Mouse (Mus musculus) neural tube, embryonic 15.5 days (tissue): ENCODE measurements around the gene Ces2f. TPM values are rescaled to one million over a fixed set of nuclear protein-coding genes. Genes with fewer than 3 reads are reported as not detected.

Source experiments
- ATAC-seq: fragments of 200-750 bp; cut with Nextera tagmentation; 2 replicates; pipeline ENCODE4 v1.8.0; 2017; ENCODE audit warnings: mild to moderate bottlenecking, moderate TSS enrichment, moderate library complexity; ENCODE audit not compliant: low FRiP score
- H3K27ac ChIP-seq: fragments of 300-500 bp; sonication (generic); replicated peaks from 2 replicates; pipeline ENCODE4 v1.5.1; 2015; ENCODE audit warnings: mild to moderate bottlenecking, inconsistent platforms
- H3K27me3 ChIP-seq: fragments of 300-500 bp; sonication (generic); replicated peaks from 2 replicates; pipeline ENCODE4 v1.6.1; 2015; ENCODE audit warnings: inconsistent platforms
- H3K36me3 ChIP-seq: fragments of 300-500 bp; sonication (generic); 2 replicates; pipeline ENCODE4 v1.6.1; 2015; ENCODE audit warnings: inconsistent platforms
- H3K4me1 ChIP-seq: fragments of 300-500 bp; sonication (generic); 2 replicates; pipeline ENCODE4 v1.6.1; 2015; ENCODE audit warnings: inconsistent platforms
- H3K4me2 ChIP-seq: fragments of 300-500 bp; sonication (generic); 2 replicates; pipeline ENCODE4 v1.6.1; 2015; ENCODE audit warnings: inconsistent platforms, mild to moderate bottlenecking, moderate library complexity
- H3K4me3 ChIP-seq: fragments of 300-500 bp; sonication (generic); replicated peaks from 2 replicates; pipeline ENCODE4 v1.5.1; 2015; ENCODE audit warnings: mild to moderate bottlenecking, inconsistent platforms
- H3K9ac ChIP-seq: fragments of 300-500 bp; sonication (generic); replicated peaks from 2 replicates; pipeline ENCODE4 v1.6.1; 2015; ENCODE audit warnings: mild to moderate bottlenecking, inconsistent platforms
- H3K9me3 ChIP-seq: fragments of 300-500 bp; sonication (generic); replicated peaks from 2 replicates; pipeline ENCODE4 v1.6.1; 2016; ENCODE audit warnings: inconsistent platforms
- WGBS: fragments of 180-500 bp; shearing (Covaris S2); methylation state at CpG from one replicate; pipeline ENCODE4 v1.1.7; 2015; ENCODE audit warnings: mixed read lengths; 5-methylcytosine and 5-hydroxymethylcytosine counted together
- polyA plus RNA-seq: library from polyadenylated mRNA; unstranded; fragments of >200 nt; fragmentation: Nextera tagmentation; extraction: Ambion mirVana; gene quantifications from 2 replicates; pipeline ENCODE4 v1.2.1, GENCODE M21; 2015

The Ces2f gene
- polyA plus RNA-seq, 1 experiment from 2014 or later = not detected

- WGBS = 95% methylated on average over 5 of the region's 5 CpGs
- Histone ChIP-seq H3K36me3 (no peaks in the 10 kb centered on the region), H3K9me3 (no peaks in the 10 kb centered on the region), H3K27ac (no peak overlapping the region), H3K4me2 (no peak overlapping the region), H3K27me3 (no peaks in the 10 kb centered on the region), H3K4me1 (no peaks in the 10 kb centered on the region), H3K9ac (no peak overlapping the region), H3K4me3 (no peak overlapping the region)
- no peak for ATAC-seq
Measured at GRCm38 (mm10) chr8:104984126-104984525, 37.0 kb downstream of the Ces2f start.

- Histone ChIP-seq H3K4me1 (no peaks in the 10 kb centered on the region), H3K27ac (no peak overlapping the region), H3K9me3 (no peaks in the 10 kb centered on the region), H3K27me3 (no peaks in the 10 kb centered on the region), H3K9ac (no peak overlapping the region), H3K36me3 (no peaks in the 10 kb centered on the region), H3K4me3 (no peak overlapping the region), H3K4me2 (no peak overlapping the region)
- ATAC-seq = no peak
- 94% methylated on average over 2 of the region's 2 CpGs for WGBS
Measured at GRCm38 (mm10) chr8:104984942-104985341, 37.8 kb downstream of the Ces2f start.

GRCm38 (mm10) chr8:104998191-104998590 lies 51.0 kb downstream of the Ces2f start:
- no peak overlapping the region for H3K4me2 ChIP-seq
- H3K9ac ChIP-seq = no peak overlapping the region
- H3K9me3 ChIP-seq = no peaks in the 10 kb centered on the region
- H3K27me3 ChIP-seq = no peaks in the 10 kb centered on the region
- ATAC-seq = no peak
- no peaks in the 10 kb centered on the region for H3K4me1 ChIP-seq
- H3K4me3 ChIP-seq = no peak overlapping the region
- no peaks in the 10 kb centered on the region for H3K36me3 ChIP-seq
- H3K27ac ChIP-seq = no peak overlapping the region
- WGBS = 84% methylated on average over 6 of the region's 6 CpGs

GRCm38 (mm10) chr8:104999183-104999582 lies 52.0 kb downstream of the Ces2f start:
- no peak overlapping the region for H3K27ac ChIP-seq
- H3K4me1 ChIP-seq = no peaks in the 10 kb centered on the region
- 81% methylated on average over 6 of the region's 6 CpGs for WGBS

GRCm38 (mm10) chr8:105000586-105000985 lies 53.4 kb downstream of the Ces2f start, which contains the start of gene Ces2h:
TSS of gene Ces2h (plus strand) at chr8:105000853.
- Histone ChIP-seq H3K4me1 (no peaks in the 10 kb centered on the region), H3K9me3 (no peaks in the 10 kb centered on the region), H3K27me3 (no peaks in the 10 kb centered on the region), H3K9ac (no peak within 1 kb of the TSS), H3K36me3 (no peaks in the 10 kb centered on the region), H3K27ac (no peak within 1 kb of the TSS), H3K4me3 (no peak within 1 kb of the TSS), H3K4me2 (no peak within 1 kb of the TSS)
- WGBS = 86% methylated on average over 7 of the region's 7 CpGs
- no peak for ATAC-seq

More at GRCm38 (mm10) chr8:104999183-104999582, 52.0 kb downstream of the Ces2f start:
- H3K36me3 ChIP-seq = no peaks in the 10 kb centered on the region
- H3K9ac ChIP-seq = no peak overlapping the region
- no peak for ATAC-seq
- no peak overlapping the region for H3K4me3 ChIP-seq
- no peaks in the 10 kb centered on the region for H3K27me3 ChIP-seq
- H3K9me3 ChIP-seq = no peaks in the 10 kb centered on the region
- H3K4me2 ChIP-seq = no peak overlapping the region

Other genes with a start within 250 kb of the Ces2f start
- 0.17 TPM in 1 of 2 replicates, not detected in the other for gene Ces2a, start 213.4 kb upstream of the Ces2f start, polyA plus RNA-seq
- 0.15 and 0.40 TPM in 2 replicates for gene Ces2b, start 115.8 kb upstream of the Ces2f start, polyA plus RNA-seq
- not detected in 2 replicates for gene Ces2c, start 100.3 kb upstream of the Ces2f start, polyA plus RNA-seq
- gene Ces2e, start 21.1 kb upstream of the Ces2f start, polyA plus RNA-seq = 0.19 TPM in 1 of 2 replicates, not detected in the other
- gene Ces2g, start 14.4 kb downstream of the Ces2f start, polyA plus RNA-seq = 0.12 and 0.40 TPM in 2 replicates
- gene Ces2h, start 53.5 kb downstream of the Ces2f start, polyA plus RNA-seq = not detected in 2 replicates
- not detected in 2 replicates for gene Ces3a, start 101.2 kb downstream of the Ces2f start, polyA plus RNA-seq
- gene Ces3b, start 136.4 kb downstream of the Ces2f start, polyA plus RNA-seq = not detected in 2 replicates
- 0.18 TPM in 1 of 2 replicates, not detected in the other for gene Ces4a, start 184.4 kb downstream of the Ces2f start, polyA plus RNA-seq
- gene Cbfb, start 223.3 kb downstream of the Ces2f start, polyA plus RNA-seq = 34.0 and 38.6 TPM in 2 replicates